Mouse (Mus musculus): ENCODE data around the gene Tnfrsf1b. TPM values are rescaled to one million over a fixed set of nuclear protein-coding genes. Genes with fewer than 3 reads are reported as not detected.

Tnfrsf1b gene
- total and polyA plus RNA-seq, 3 experiments, result 11.4 to 21.6 (median 14.9) TPM

- peaks cover 3% of the 10 kb centered on the region; the same call in 1 of the 2 replicates for H3K79me2 ChIP-seq (replicated peaks; ENCODE audit: control insufficient read depth, extremely low read depth, insufficient read depth, poor library complexity, severe bottlenecking)
- H3K36me3 ChIP-seq (replicated peaks in 1 of 2; ENCODE audit: control insufficient read depth in 1 of 2, insufficient read depth in 1 of 2, low read length in 1 of 2), result peaks cover 5 to 55% of the 10 kb centered on the region in 2 experiments
- H3K27me3 ChIP-seq (replicated peaks), result no peaks in the 10 kb centered on the region
- H3K9me3 ChIP-seq (replicated peaks; ENCODE audit: low read length), result no peaks in the 10 kb centered on the region
- peaks cover 22 to 64% of the 10 kb centered on the region in 2 experiments for H3K4me1 ChIP-seq (ENCODE audit: control insufficient read depth in 1 of 2, insufficient read depth in 2 of 2)
- TF ChIP-seq UBTF (IDR thresholded peaks at IDR 0.05; ENCODE audit: low read depth, low read length) (no peak), ZC3H11A (IDR thresholded peaks at IDR 0.05; ENCODE audit: low read depth, low read length) (no peak), POLR2A (IDR thresholded peaks at IDR 0.05; ENCODE audit: low read depth, low read length) (no peak), ZNF384 (IDR thresholded peaks at IDR 0.05; ENCODE audit: low read depth, low read length) (no peak), NRF1 (IDR thresholded peaks at IDR 0.05; ENCODE audit: low read depth, low read length) (no peak), ZKSCAN1 (IDR thresholded peaks at IDR 0.05; ENCODE audit: borderline replicate concordance, low read depth, low read length) (no peak), EP300 (IDR thresholded peaks at IDR 0.05; ENCODE audit: low read length) (no peak), CHD2 (IDR thresholded peaks at IDR 0.05; ENCODE audit: low read length) (no peak), USF1 (IDR thresholded peaks at IDR 0.05; ENCODE audit: low read depth, low read length) (no peak), CHD1 (IDR thresholded peaks at IDR 0.05; ENCODE audit: low read depth, low read length) (no peak), BHLHE40 (IDR thresholded peaks at IDR 0.05; ENCODE audit: low read depth, low read length) (no peak), POLR2AphosphoS2 (IDR thresholded peaks at IDR 0.05; ENCODE audit: low read depth, low read length) (no peak), MEF2A (IDR thresholded peaks at IDR 0.05; ENCODE audit: borderline replicate concordance, low read depth, low read length) (no peak), KAT2A (IDR thresholded peaks at IDR 0.05; ENCODE audit: insufficient replicate concordance, low read length) (no peak), MAX (IDR thresholded peaks at IDR 0.05; ENCODE audit: low read length) (no peak), USF2 (conservative IDR thresholded peaks at IDR 0.05; ENCODE audit: low read depth, low read length) (no peak), SMC3 (IDR thresholded peaks at IDR 0.05; ENCODE audit: low read depth, low read length) (no peak), ETS1 (conservative IDR thresholded peaks at IDR 0.05; ENCODE audit: low read depth, low read length) (no peak), MAFK (IDR thresholded peaks at IDR 0.05; ENCODE audit: insufficient replicate concordance, low read length) (no peak)
- H3K4me2 ChIP-seq (ENCODE audit: insufficient read depth, low read depth, poor library complexity, severe bottlenecking), result no peak overlapping the region
- no peak overlapping the region for H3K4me3 ChIP-seq (replicated peaks in 1 of 3; ENCODE audit: low read depth in 2 of 3, low read length in 2 of 3, poor library complexity in 1 of 3)
- H3K27ac ChIP-seq (ENCODE audit: insufficient read depth, low read depth), result no peak overlapping the region
- no peak overlapping the region for H3K9ac ChIP-seq (ENCODE audit: insufficient read depth, low read depth)
- in situ Hi-C loops (cut with MboI; ENCODE audit: low pct_ligation_motif_present, low pct_unique_long_range_greater_than_20kb, low sequenced_read_pairs) (no loop called here), dilution Hi-C loops (cut with MboI; ENCODE audit: extremely low pct_ligation_motif_present, extremely low pct_unique_long_range_greater_than_20kb, low sequenced_read_pairs) (no loop called here)
- DNase-seq (ENCODE audit: extremely low read depth), result no peak
Observed at GRCm38 (mm10) chr4:145231732-145232131, 14.9 kb downstream of the Tnfrsf1b start.

GRCm38 (mm10) chr4:145230647-145231046, 16.0 kb downstream of the Tnfrsf1b start:
- Histone ChIP-seq H3K9ac (ENCODE audit: insufficient read depth, low read depth) (no peak overlapping the region), H3K27me3 (replicated peaks) (no peaks in the 10 kb centered on the region), H3K4me1 (ENCODE audit: control insufficient read depth in 1 of 2, insufficient read depth in 2 of 2) (peaks cover 16 to 54% of the 10 kb centered on the region in 2 experiments), H3K27ac (ENCODE audit: insufficient read depth, low read depth) (no peak overlapping the region), H3K36me3 (replicated peaks in 1 of 2; ENCODE audit: control insufficient read depth in 1 of 2, insufficient read depth in 1 of 2, low read length in 1 of 2) (peaks cover 5 to 49% of the 10 kb centered on the region in 2 experiments), H3K79me2 (replicated peaks; ENCODE audit: control insufficient read depth, extremely low read depth, insufficient read depth, poor library complexity, severe bottlenecking) (peaks cover 3% of the 10 kb centered on the region; the same call in 1 of the 2 replicates), H3K4me3 (replicated peaks in 1 of 3; ENCODE audit: low read depth in 2 of 3, low read length in 2 of 3, poor library complexity in 1 of 3) (no peak overlapping the region), H3K4me2 (ENCODE audit: insufficient read depth, low read depth, poor library complexity, severe bottlenecking) (no peak overlapping the region), H3K9me3 (replicated peaks; ENCODE audit: low read length) (no peaks in the 10 kb centered on the region)
- in situ Hi-C loops (cut with MboI; ENCODE audit: low pct_ligation_motif_present, low pct_unique_long_range_greater_than_20kb, low sequenced_read_pairs) (no loop called here), dilution Hi-C loops (cut with MboI; ENCODE audit: extremely low pct_ligation_motif_present, extremely low pct_unique_long_range_greater_than_20kb, low sequenced_read_pairs) (no loop called here)
- TF ChIP-seq ELF1 (IDR thresholded peaks at IDR 0.05; ENCODE audit: low read depth, low read length) (no peak), E2F4 (IDR thresholded peaks at IDR 0.05; ENCODE audit: insufficient replicate concordance, low read depth, low read length) (no peak), SMC3 (IDR thresholded peaks at IDR 0.05; ENCODE audit: low read depth, low read length) (no peak), USF2 (conservative IDR thresholded peaks at IDR 0.05; ENCODE audit: low read depth, low read length) (no peak), TBP (conservative IDR thresholded peaks at IDR 0.05; ENCODE audit: low read depth, low read length) (no peak), RCOR1 (conservative IDR thresholded peaks at IDR 0.05; ENCODE audit: low read depth, low read length) (no peak), CHD2 (IDR thresholded peaks at IDR 0.05; ENCODE audit: low read length) (no peak), CHD1 (IDR thresholded peaks at IDR 0.05; ENCODE audit: low read depth, low read length) (no peak), HCFC1 (IDR thresholded peaks at IDR 0.05; ENCODE audit: low read depth, low read length) (no peak), MEF2A (IDR thresholded peaks at IDR 0.05; ENCODE audit: borderline replicate concordance, low read depth, low read length) (no peak)
- DNase-seq (ENCODE audit: extremely low read depth), result no peak
